Comparison of ENCODE assay signal across 9 mouse cellular contexts in the genomic region with DNA sequence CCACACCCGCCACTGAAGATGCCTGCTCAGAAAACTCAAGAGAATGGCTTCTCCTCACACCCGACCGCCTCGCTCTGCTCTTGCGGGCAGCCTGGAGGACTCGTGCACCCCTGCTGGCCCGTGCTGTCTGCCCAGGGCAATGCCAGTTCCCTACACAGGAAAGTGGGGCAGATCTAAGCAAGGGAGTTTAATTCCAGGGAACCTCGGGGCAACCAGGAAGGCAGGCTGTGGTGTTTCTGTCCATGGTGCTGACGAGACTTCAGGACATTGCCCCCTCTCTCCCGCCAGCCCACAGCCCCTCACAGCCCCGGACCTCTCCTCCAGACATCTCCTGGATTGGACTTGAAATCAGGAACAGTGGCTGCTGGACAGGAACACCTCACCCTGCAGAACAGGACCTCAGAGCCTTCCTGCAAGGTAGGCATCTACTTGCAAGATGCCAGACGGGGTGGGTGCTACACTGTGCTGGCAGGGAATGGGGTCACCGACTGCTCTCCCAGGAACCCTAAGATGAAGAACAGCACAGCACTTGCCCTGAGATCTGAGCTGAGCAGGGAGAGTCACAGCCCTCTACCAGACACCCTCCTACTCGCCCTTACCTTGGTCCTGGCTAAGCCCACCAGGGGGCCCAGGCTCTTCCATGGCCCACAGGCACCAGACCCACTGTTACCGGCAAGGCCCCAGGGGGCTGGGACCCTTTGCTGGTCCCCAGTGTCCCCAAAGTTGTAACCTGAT. TPM values are rescaled to one million over a fixed set of nuclear protein-coding genes. Genes with fewer than 3 reads are reported as not detected.
DNase-seq lines count a peak whose midpoint lies in the region; ATAC-seq lines count a peak whose summit lies in the region.
"Had no signal": no experiment of that assay in that cellular context is flagged by ENCODE, and none has a peak within 500 bp of the region (broad histone marks: within the 10 kb centered on the region; RNA-seq: fewer than 3 reads in every experiment).

No protein-coding gene starts in this region.

- H3K27me3 ChIP-seq in heart, embryonic 14.5 days (ENCODE audit: control insufficient read depth, insufficient read depth, low read length): peaks cover 24% of the 10 kb centered on the region
- H3K27me3 ChIP-seq in forebrain, embryonic 10.5 days (ENCODE audit: poor library complexity, severe bottlenecking): peaks cover 66% of the 10 kb centered on the region
- H3K27me3 ChIP-seq in intestine, embryonic 16.5 days (replicated peaks; ENCODE audit: control insufficient read depth, insufficient read depth, low read length): no peaks in the 10 kb centered on the region
- peaks cover 4% of the 10 kb centered on the region; the same call in 1 of the 2 replicates for H3K27me3 ChIP-seq in midbrain, embryonic 11.5 days (ENCODE audit: control insufficient read depth, insufficient read depth, low read length)

- H3K9ac ChIP-seq in heart, embryonic 14.5 days (ENCODE audit: low read length): no peak overlapping the region
- no peak overlapping the region for H3K9ac ChIP-seq in intestine, embryonic 16.5 days (ENCODE audit: low read depth, low read length)
- H3K9ac ChIP-seq in midbrain, embryonic 11.5 days (ENCODE audit: low read length): no peak overlapping the region

- 6% methylated on average over 15 of the region's 15 CpGs for WGBS in heart, embryonic 14.5 days
- WGBS in forebrain, embryonic 10.5 days: 5% methylated on average over 15 of the region's 15 CpGs
- WGBS in intestine, embryonic 16.5 days: 11% methylated on average over 15 of the region's 15 CpGs
- 6% methylated on average over 15 of the region's 15 CpGs for WGBS in midbrain, embryonic 11.5 days

- H3K9me3 ChIP-seq in heart, embryonic 14.5 days (ENCODE audit: control insufficient read depth, low read length): no peaks in the 10 kb centered on the region
- H3K9me3 ChIP-seq in forebrain, embryonic 10.5 days: no peaks in the 10 kb centered on the region
- H3K9me3 ChIP-seq in intestine, embryonic 16.5 days (ENCODE audit: control insufficient read depth, low read length): no peaks in the 10 kb centered on the region
- H3K9me3 ChIP-seq in midbrain, embryonic 11.5 days (ENCODE audit: control insufficient read depth, low read length): no peaks in the 10 kb centered on the region

- H3K27ac ChIP-seq in heart, embryonic 14.5 days (replicated peaks in 1 of 2; ENCODE audit: control insufficient read depth in 1 of 2, insufficient read depth in 1 of 2, low read depth in 2 of 2, low read length in 2 of 2): no peak overlapping the region
- H3K27ac ChIP-seq in forebrain, embryonic 10.5 days: peak overlapping the region; percentile 31; the same call in 1 of the 2 replicates
- no peak overlapping the region for H3K27ac ChIP-seq in intestine, embryonic 16.5 days (ENCODE audit: low read length)
- no peak overlapping the region for H3K27ac ChIP-seq in midbrain, embryonic 11.5 days (ENCODE audit: low read depth, low read length)

- peak overlapping the region; percentile 17; the same call in 1 of the 2 replicates for H3K4me2 ChIP-seq in heart, embryonic 14.5 days (ENCODE audit: low read length)
- peak overlapping the region; percentile 35 for H3K4me2 ChIP-seq in intestine, embryonic 16.5 days (ENCODE audit: low read depth, low read length)
- peak overlapping the region; percentile 14; the same call in 1 of the 2 replicates for H3K4me2 ChIP-seq in midbrain, embryonic 11.5 days

- no peaks in the 10 kb centered on the region for H3K36me3 ChIP-seq in heart, embryonic 14.5 days (ENCODE audit: control insufficient read depth, insufficient read depth, low read length)
- H3K36me3 ChIP-seq in forebrain, embryonic 10.5 days (replicated peaks): no peaks in the 10 kb centered on the region
- no peaks in the 10 kb centered on the region for H3K36me3 ChIP-seq in intestine, embryonic 16.5 days (ENCODE audit: control insufficient read depth, insufficient read depth, low read length)
- H3K36me3 ChIP-seq in midbrain, embryonic 11.5 days (ENCODE audit: control insufficient read depth, insufficient read depth, low read length): no peaks in the 10 kb centered on the region

- H3K4me1 ChIP-seq in heart, embryonic 14.5 days (ENCODE audit: control insufficient read depth in 2 of 2, insufficient read depth in 2 of 2, low read length in 2 of 2): peaks cover 0 to 6% of the 10 kb centered on the region in 2 experiments; a peak in 2 of 4 replicates
- H3K4me1 ChIP-seq in forebrain, embryonic 10.5 days: peaks cover 59% of the 10 kb centered on the region
- peaks cover 12% of the 10 kb centered on the region for H3K4me1 ChIP-seq in intestine, embryonic 16.5 days (ENCODE audit: control insufficient read depth, insufficient read depth, low read length)
- H3K4me1 ChIP-seq in midbrain, embryonic 11.5 days (ENCODE audit: control insufficient read depth, insufficient read depth, low read length): peaks cover 8% of the 10 kb centered on the region

- no peak for ATAC-seq in heart, embryonic 14.5 days (ENCODE audit: insufficient number of reproducible peaks, insufficient read depth, low FRiP score, low read depth)
- peak; percentile 36 for ATAC-seq in intestine, embryonic 16.5 days
- 0 out of 2 replicates have a peak, but pooled peaks have one; percentile 20 for ATAC-seq in midbrain, embryonic 11.5 days (ENCODE audit: low FRiP score)
- ATAC-seq: Patski had no signal

- intact Hi-C loops in heart, postnatal 25 days (cut with DNase I): no loop called here
- intact Hi-C loops in gastrocnemius, postnatal 36 days (cut with DNase I): no loop called here

- no peak overlapping the region for H3K4me3 ChIP-seq in heart, embryonic 14.5 days (ENCODE audit: control insufficient read depth in 1 of 2, insufficient read depth in 1 of 2, low read depth in 1 of 2, low read length in 2 of 2)
- peak overlapping the region; percentile 37 for H3K4me3 ChIP-seq in forebrain, embryonic 10.5 days
- no peak overlapping the region for H3K4me3 ChIP-seq in intestine, embryonic 16.5 days (ENCODE audit: low read length)
- no peak overlapping the region for H3K4me3 ChIP-seq in midbrain, embryonic 11.5 days (ENCODE audit: low read depth, low read length)

- DNase-seq in heart, postnatal 25 days (ENCODE audit: low spot score): no peak
- peak; percentile 88 for DNase-seq in brain, adult 2 months (ENCODE audit: low read depth, low spot score)
- DNase-seq in forebrain, embryonic 10.5 days (ENCODE audit: extremely low spot score, low spot score): peak; percentile 47
- DNase-seq in midbrain, embryonic 11.5 days (ENCODE audit: low spot score, missing footprints): no peak
- no peak for DNase-seq in layer of hippocampus, adult 18-20 months (ENCODE audit: low spot score in 2 of 2)
- no peak for DNase-seq in gastrocnemius, postnatal 36 days

RNA-seq across cellular contexts. Expression of gene Plch2, which starts 37.8 kb away (rescaled TPM):
- polyA plus RNA-seq in heart, embryonic 14.5 days (2014; fragmentation: Nextera tagmentation; extraction: Ambion mirVana): 0.16 and 0.22 TPM in 2 replicates
- total RNA-seq in heart, postnatal 25 days (2021): under 1 TPM in 1 of 2 experiments, not detected in 1; 0.08 TPM
- 0.43 and 0.64 TPM in 2 replicates for polyA plus RNA-seq in forebrain, embryonic 10.5 days (2016; fragmentation: Nextera tagmentation; extraction: Ambion mirVana)
- polyA plus RNA-seq in intestine, embryonic 16.5 days (2015; fragmentation: Nextera tagmentation; extraction: Ambion mirVana): 19.8 and 22.9 TPM in 2 replicates
- 0.81 and 0.85 TPM in 2 replicates for polyA plus RNA-seq in midbrain, embryonic 11.5 days (2014; fragmentation: Nextera tagmentation; extraction: Ambion mirVana)
- total RNA-seq in layer of hippocampus, adult 18-20 months (2021): 100 to 1,000 TPM in 1 of 2 experiments, 10 to 100 TPM in 1; 93.4 to 102 TPM
- under 1 TPM; 0.26 to 0.47 TPM for total RNA-seq in gastrocnemius, postnatal 36 days (2021)

RNA-seq across cellular contexts. Expression of gene Pex10, which starts 48.0 kb away (rescaled TPM):
- polyA plus RNA-seq in heart, embryonic 14.5 days (2014; fragmentation: Nextera tagmentation; extraction: Ambion mirVana): 5.6 and 7.7 TPM in 2 replicates
- total RNA-seq in heart, postnatal 25 days (2021): 10 to 100 TPM; 23.9 to 25.7 TPM
- polyA plus RNA-seq in forebrain, embryonic 10.5 days (2016; fragmentation: Nextera tagmentation; extraction: Ambion mirVana): 22.2 TPM in 2 replicates
- polyA plus RNA-seq in intestine, embryonic 16.5 days (2015; fragmentation: Nextera tagmentation; extraction: Ambion mirVana): 28.9 and 30.5 TPM in 2 replicates
- polyA plus RNA-seq in midbrain, embryonic 11.5 days (2014; fragmentation: Nextera tagmentation; extraction: Ambion mirVana): 8.2 and 9.7 TPM in 2 replicates
- 10 to 100 TPM; 21.5 to 22.0 TPM for total RNA-seq in layer of hippocampus, adult 18-20 months (2021)
- 10 to 100 TPM; 11.9 to 13.2 TPM for total RNA-seq in gastrocnemius, postnatal 36 days (2021)

RNA-seq across cellular contexts. Expression of gene Pank4, which starts 54.8 kb away (rescaled TPM):
- polyA plus RNA-seq in heart, embryonic 14.5 days (2014; fragmentation: Nextera tagmentation; extraction: Ambion mirVana): 41.4 and 42.1 TPM in 2 replicates
- 10 to 100 TPM; 45.6 to 46.4 TPM for total RNA-seq in heart, postnatal 25 days (2021)
- polyA plus RNA-seq in forebrain, embryonic 10.5 days (2016; fragmentation: Nextera tagmentation; extraction: Ambion mirVana): 46.8 and 51.8 TPM in 2 replicates
- 32.4 and 34.2 TPM in 2 replicates for polyA plus RNA-seq in intestine, embryonic 16.5 days (2015; fragmentation: Nextera tagmentation; extraction: Ambion mirVana)
- 37.0 and 40.4 TPM in 2 replicates for polyA plus RNA-seq in midbrain, embryonic 11.5 days (2014; fragmentation: Nextera tagmentation; extraction: Ambion mirVana)
- total RNA-seq in layer of hippocampus, adult 18-20 months (2021): 10 to 100 TPM; 36.0 to 37.7 TPM
- total RNA-seq in gastrocnemius, postnatal 36 days (2021): 10 to 100 TPM; 30.5 to 33.2 TPM

RNA-seq across cellular contexts. Expression of gene Hes5, which starts 58.0 kb away (rescaled TPM):
- 0.24 and 0.47 TPM in 2 replicates for polyA plus RNA-seq in heart, embryonic 14.5 days (2014; fragmentation: Nextera tagmentation; extraction: Ambion mirVana)
- total RNA-seq in heart, postnatal 25 days (2021): under 1 TPM in 1 of 2 experiments, not detected in 1; 0.28 TPM
- 272 and 295 TPM in 2 replicates for polyA plus RNA-seq in forebrain, embryonic 10.5 days (2016; fragmentation: Nextera tagmentation; extraction: Ambion mirVana)
- 1.3 and 1.4 TPM in 2 replicates for polyA plus RNA-seq in intestine, embryonic 16.5 days (2015; fragmentation: Nextera tagmentation; extraction: Ambion mirVana)
- 456 and 535 TPM in 2 replicates for polyA plus RNA-seq in midbrain, embryonic 11.5 days (2014; fragmentation: Nextera tagmentation; extraction: Ambion mirVana)
- total RNA-seq in layer of hippocampus, adult 18-20 months (2021): 10 to 100 TPM; 15.5 to 25.8 TPM
- total RNA-seq in gastrocnemius, postnatal 36 days (2021): not detected
- polyA plus RNA-seq: Patski had no signal

Comparison
In these comparisons a context has a peak if more than half of its experiments do, and no peak if none do; other contexts are left out.
1. DNase-seq: peak in brain, adult 2 months (single experiment) and forebrain, embryonic 10.5 days (single experiment); none in heart, postnatal 25 days (single experiment), midbrain, embryonic 11.5 days (single experiment), layer of hippocampus, adult 18-20 months (0 of 2) and gastrocnemius, postnatal 36 days (0 of 2).
2. RNA of gene Plch2, which starts 37.8 kb away (polyA plus RNA-seq): 19.8 to 22.9 TPM in intestine, embryonic 16.5 days; 0.81 to 0.85 TPM in midbrain, embryonic 11.5 days, 0.43 to 0.64 TPM in forebrain, embryonic 10.5 days and 0.16 to 0.22 TPM in heart, embryonic 14.5 days; every median in the first group is over 10 times any median in the second.
3. Peak in every context shown above with its lines, with median percentiles within 50 percentile points of each other: H3K4me2 ChIP-seq.